Mouse (Mus musculus) bone marrow, adult 2 months (tissue): ENCODE measurements around the gene Zfp119b. TPM values are rescaled to one million over a fixed set of nuclear protein-coding genes. Genes with fewer than 3 reads are reported as not detected.
"Not testable (repeated sequence)": the region's sequence is repeated elsewhere in the genome, so short reads cannot be mapped to it uniquely, and the experiment has no call there.

Experiments used
- H3K27ac ChIP-seq: fragments of 200-500 bp; 2 replicates; pipeline ENCODE4 v1.5.1; 2012; ENCODE audit warnings: low read depth, mild to moderate bottlenecking, control low read depth, inconsistent platforms, low read length; ENCODE audit not compliant: control insufficient read depth, poor library complexity, insufficient read depth
- H3K4me1 ChIP-seq: fragments of 200-500 bp; 2 replicates; pipeline ENCODE4 v1.6.1; 2011; ENCODE audit warnings: low read length; ENCODE audit not compliant: control insufficient read depth, insufficient read depth
- H3K4me3 ChIP-seq: fragments of 200-500 bp; replicated peaks from 2 replicates; pipeline ENCODE3; 2011; ENCODE audit warnings: mild to moderate bottlenecking, low read depth, low read length, control low read depth; ENCODE audit not compliant: control insufficient read depth
- CTCF ChIP-seq: fragments of 200-500 bp; IDR thresholded peaks from 2 replicates; pipeline ENCODE4 v1.5.1; 2011; ENCODE audit warnings: low read length, control low read depth; ENCODE audit not compliant: control insufficient read depth, insufficient read depth
- POLR2A ChIP-seq: fragments of 200-500 bp; IDR thresholded peaks from 2 replicates; pipeline ENCODE4 v1.6.1; 2011; ENCODE audit warnings: low read depth, mild to moderate bottlenecking, control low read depth, low read length, borderline replicate concordance; ENCODE audit not compliant: control insufficient read depth
- WGBS: fragments of 180-500 bp; shearing (Covaris S2); methylation state at CpG from one replicate; pipeline ENCODE4 v1.1.7; 2018; 5-methylcytosine and 5-hydroxymethylcytosine counted together
- polyA plus RNA-seq: library from polyadenylated mRNA; stranded (reverse); fragments of >200 nt; gene quantifications from 2 replicates; pipeline ENCODE4 v1.2.4, GENCODE M21; 2011; ENCODE audit warnings: low replicate concordance; ENCODE audit not compliant: missing spikeins, insufficient read depth, insufficient read length

The Zfp119b gene
- polyA plus RNA-seq, 1 experiment, result not detected

DNA sequence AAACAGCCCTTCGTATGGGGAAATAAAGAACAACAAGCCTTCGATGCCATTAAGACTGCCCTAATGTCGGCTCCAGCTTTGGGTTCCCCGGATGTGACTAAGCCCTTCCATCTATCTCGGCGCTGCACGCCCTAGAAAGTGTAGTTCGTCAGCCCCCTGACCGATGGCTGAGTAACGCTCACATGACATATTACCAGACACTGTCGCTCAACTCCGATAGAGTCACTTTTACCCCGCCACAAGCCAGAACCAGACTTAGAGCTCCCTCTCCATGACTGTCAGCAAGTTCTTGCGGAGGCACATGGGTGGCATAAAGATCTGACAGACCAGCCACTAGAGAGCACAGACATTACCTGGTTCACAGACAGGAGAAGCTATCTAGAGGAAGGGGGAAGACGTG, 16.1 kb downstream of the Zfp119b start:
- Histone ChIP-seq H3K4me1 (no peaks in the 10 kb centered on the region; the same call in 1 of the 2 replicates), H3K4me3 (no peak overlapping the region), H3K27ac (no peak overlapping the region)
- TF ChIP-seq CTCF (no peak), POLR2A (no peak)
- 91% methylated on average over 15 of the region's 15 CpGs for WGBS

DNA sequence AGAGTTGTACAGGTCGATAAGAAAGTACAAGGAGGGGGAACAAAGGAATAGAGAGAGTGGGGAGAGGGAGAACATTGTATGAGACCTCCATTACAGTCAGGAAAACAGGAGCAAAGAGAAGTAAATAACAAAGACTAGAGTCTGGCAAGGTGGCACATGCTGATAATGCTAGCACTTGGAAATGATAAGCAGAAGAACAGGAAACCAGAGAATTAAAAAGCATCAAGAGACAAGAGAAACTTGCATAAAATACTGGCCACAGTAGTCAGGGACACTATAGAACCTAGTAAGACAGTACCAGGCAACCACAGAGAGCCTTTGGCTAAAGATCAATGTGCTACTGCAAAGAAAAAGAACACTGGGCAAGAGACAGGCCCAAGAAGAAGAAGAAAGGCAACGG, 16.7 kb downstream of the Zfp119b start:
- TF ChIP-seq POLR2A (no peak), CTCF (no peak)
- Histone ChIP-seq H3K27ac (no peak overlapping the region; the same call in 1 of the 2 replicates), H3K4me3 (no peak overlapping the region), H3K4me1 (no peaks in the 10 kb centered on the region; the same call in 1 of the 2 replicates)
- WGBS, result 27% methylated on average over 2 of the region's 2 CpGs

DNA sequence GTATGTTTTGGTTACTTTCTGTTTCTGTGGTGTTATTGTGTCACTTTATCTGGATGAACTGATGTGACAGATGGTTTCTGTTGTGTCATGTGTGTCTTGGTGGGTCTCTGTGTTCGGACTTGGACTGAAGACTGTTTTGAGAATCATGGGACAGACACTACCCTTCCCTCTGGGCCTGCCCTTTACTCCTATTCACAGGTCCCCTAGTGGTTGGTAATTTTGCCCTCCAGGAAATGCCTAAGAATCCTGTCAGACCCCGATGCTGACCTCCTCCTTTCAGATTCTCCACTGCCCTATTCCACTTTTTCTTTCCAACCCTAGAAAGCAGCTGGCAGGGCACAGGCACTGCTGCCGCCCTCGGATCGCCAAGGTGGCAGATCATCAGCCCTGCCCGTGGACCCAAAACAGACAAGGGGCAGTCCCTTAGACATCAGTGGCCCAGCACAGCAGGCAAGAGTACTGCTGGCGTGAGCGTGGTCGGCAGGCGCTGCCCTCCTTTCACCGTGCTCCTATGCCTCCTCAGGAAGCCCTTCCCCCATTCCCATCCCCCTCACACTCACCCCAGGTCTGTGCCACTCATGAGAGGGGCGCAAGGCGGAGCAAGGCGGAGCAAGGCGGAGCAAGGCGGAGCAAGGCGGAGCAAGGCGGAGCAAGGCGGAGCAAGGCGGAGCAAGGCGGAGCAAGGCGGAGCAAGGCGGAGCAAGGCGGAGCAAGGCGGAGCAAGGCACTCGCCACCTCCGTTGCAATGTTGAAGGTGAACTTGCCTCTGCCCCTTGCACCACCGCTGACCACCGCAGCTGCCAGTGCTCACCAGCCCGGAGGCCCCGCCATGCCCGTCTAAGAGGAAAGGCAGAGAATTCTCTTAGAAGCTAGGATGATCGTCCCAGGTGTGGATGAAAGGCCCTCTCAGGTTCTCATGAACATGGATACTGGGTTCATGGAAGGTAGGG, 17.5 kb downstream of the Zfp119b start:
- Histone ChIP-seq H3K27ac (peak overlapping the region; percentile 87), H3K4me3 (peak overlapping the region; percentile 100), H3K4me1 (no peaks in the 10 kb centered on the region; the same call in 1 of the 2 replicates)
- TF ChIP-seq POLR2A, result peak; percentile 39; the same call in 1 of the 2 replicates
- TF ChIP-seq CTCF, result no peak
- 1% methylated on average over 33 of the region's 33 CpGs for WGBS

DNA sequence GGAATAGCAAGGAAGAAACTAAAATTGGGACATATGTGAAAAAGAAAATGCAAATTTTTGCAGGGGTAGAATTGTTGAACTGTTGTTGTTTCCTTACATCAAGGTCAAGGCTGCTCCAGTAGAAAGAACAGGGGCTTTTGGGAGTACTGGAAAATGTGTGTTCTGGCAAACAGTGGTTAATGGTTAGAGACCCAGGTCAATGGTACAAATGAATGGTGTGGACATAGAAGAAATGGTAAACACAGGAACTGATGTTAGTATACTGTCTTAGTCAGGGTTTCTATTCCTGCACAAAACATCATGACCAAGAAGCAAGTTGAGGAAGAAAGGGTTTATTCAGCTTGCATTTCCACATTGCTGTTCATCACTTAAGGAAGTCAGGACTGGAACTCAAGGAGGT, 42.6 kb downstream of the Zfp119b start:
- H3K4me3 ChIP-seq, result no peak overlapping the region
- H3K27ac ChIP-seq, result no peak overlapping the region
- no peaks in the 10 kb centered on the region for H3K4me1 ChIP-seq
- TF ChIP-seq CTCF (no peak), POLR2A (no peak)

DNA sequence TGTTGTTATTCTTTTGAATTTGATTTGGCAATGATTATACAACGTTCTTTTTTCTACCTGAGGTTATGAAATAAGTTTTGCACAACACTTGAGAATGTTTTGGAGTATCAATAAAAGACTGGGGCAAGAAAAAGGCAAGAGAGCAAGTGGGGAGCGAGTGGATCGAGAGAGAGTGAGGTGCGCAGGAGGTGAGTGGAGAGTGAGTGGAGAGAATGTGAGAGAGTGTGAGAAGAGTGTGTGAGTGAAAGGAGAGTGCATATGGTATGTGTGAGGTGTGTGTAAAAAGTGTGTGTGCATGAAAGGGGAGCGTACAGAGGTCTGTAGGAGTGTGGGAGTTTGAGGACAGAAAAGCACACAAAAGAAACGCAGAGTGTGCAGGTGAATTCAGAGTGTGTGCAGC, 45.2 kb downstream of the Zfp119b start:
- no peak overlapping the region for H3K27ac ChIP-seq
- 74% methylated on average over 6 of the region's 6 CpGs for WGBS
- TF ChIP-seq POLR2A, result no peak
- no peak for TF ChIP-seq CTCF

DNA sequence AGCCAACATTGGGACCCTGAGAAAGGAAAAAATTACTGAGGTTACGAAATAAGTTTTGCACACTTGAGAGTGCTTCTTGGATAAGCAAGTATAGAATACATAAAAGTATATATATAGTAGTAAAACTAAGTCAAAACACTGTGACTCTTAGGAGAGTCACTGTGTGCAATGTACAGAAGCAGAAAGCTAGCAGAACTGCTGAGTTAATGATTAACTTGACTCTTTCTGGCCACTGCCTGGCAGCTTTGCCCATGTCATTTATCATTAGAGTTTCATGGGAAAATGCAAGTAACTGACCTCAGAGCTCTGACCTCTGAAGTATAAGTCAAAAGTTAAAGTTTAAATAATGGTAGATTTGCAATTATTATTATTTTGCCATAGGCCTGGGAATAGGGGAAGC, 45.6 kb downstream of the Zfp119b start:
- Histone ChIP-seq H3K4me1 (no peaks in the 10 kb centered on the region), H3K4me3 (no peak overlapping the region), H3K27ac (no peak overlapping the region)
- WGBS, result 81% methylated on average over 1 of the region's 1 CpGs
- TF ChIP-seq POLR2A (no peak), CTCF (no peak)

More for the DNA sequence above, 45.2 kb downstream of the Zfp119b start:
- H3K4me1 ChIP-seq, result no peaks in the 10 kb centered on the region
- H3K4me3 ChIP-seq, result no peak overlapping the region

DNA sequence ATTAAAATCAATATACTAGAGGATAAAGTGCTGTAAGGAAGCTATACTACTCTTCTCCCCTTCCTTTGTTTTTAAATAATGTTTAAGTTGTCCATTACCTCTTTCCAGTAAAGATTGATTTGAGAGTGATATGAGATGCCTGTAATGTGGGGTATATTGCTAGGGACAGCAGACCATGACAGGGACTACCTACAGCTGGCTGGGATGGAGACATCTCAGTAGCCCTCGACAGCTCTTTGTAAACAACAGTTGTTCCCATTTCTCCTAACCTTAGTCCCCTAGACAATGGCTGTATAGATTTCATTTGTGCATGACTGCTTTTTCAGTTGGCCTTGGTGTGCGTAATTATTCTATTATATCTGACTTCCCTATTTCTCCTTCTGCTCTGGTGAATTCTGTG, 46.2 kb downstream of the Zfp119b start:
- Histone ChIP-seq H3K4me3 (no peak overlapping the region), H3K27ac (no peak overlapping the region), H3K4me1 (no peaks in the 10 kb centered on the region)
- TF ChIP-seq CTCF (no peak), POLR2A (no peak)
- WGBS, result 45% methylated on average over 2 of the region's 2 CpGs

DNA sequence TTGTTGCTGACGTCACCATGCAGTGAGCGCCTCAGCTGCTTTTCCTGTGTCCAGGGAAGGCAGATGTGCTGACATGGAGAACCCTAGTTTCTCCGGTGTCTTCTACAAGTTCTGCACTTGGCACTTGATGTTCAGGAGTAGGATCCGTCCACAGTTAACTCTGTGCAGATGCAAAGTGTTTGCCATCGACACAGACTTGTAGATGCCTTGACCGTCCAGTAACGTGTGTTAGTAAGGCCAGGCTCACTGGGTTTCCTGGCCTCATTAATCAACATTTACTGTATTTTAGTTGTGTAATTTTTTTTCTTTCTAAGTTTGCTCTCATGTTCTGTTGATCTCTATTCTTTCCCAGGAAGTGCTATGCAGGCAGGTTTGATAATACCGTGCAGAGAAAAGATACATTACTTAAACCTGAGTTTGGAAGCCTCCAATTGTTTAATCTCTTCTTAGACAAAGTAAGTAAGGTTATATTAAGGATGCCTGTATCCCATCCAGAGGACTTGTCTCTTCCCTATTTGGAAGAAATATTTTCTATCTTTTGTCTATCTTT, 56.8 kb downstream of the Zfp119b start:
- 5% methylated on average over 6 of the region's 8 CpGs for WGBS
- not testable (repeated sequence) for H3K4me1 ChIP-seq

More for the DNA sequence above, 56.8 kb downstream of the Zfp119b start:
- Histone ChIP-seq H3K4me3 (peak overlapping the region; percentile 64), H3K27ac (peak overlapping the region; percentile 55; the same call in 1 of the 2 replicates)

Other genes starting within 250 kb of the Zfp119b start
- gene Pot1b, start 236.9 kb downstream of the Zfp119b start, polyA plus RNA-seq, result 7.9 and 16.0 TPM in 2 replicates
- gene Adgre4, start 199.5 kb downstream of the Zfp119b start, polyA plus RNA-seq, result 1.3 TPM in 2 replicates
- gene Zfp119a, start 70.6 kb downstream of the Zfp119b start, polyA plus RNA-seq, result not detected in 2 replicates
- gene Zfp959, start 57.4 kb downstream of the Zfp119b start, polyA plus RNA-seq, result 4.0 and 8.3 TPM in 2 replicates
- 8.5 and 34.4 TPM in 2 replicates for gene Ebi3, start 3.1 kb upstream of the Zfp119b start, polyA plus RNA-seq
- 9.3 and 12.3 TPM in 2 replicates for gene Yju2, start 9.6 kb upstream of the Zfp119b start, polyA plus RNA-seq
- 1.6 TPM in 1 of 2 replicates, not detected in the other for gene Shd, start 21.0 kb upstream of the Zfp119b start, polyA plus RNA-seq
- not detected in 2 replicates for gene Fsd1, start 37.0 kb upstream of the Zfp119b start, polyA plus RNA-seq
- 3.9 and 10.6 TPM in 2 replicates for gene Stap2, start 56.1 kb upstream of the Zfp119b start, polyA plus RNA-seq
- gene Mpnd, start 56.2 kb upstream of the Zfp119b start, polyA plus RNA-seq, result 13.1 and 47.7 TPM in 2 replicates
- 39.9 and 55.5 TPM in 2 replicates for gene Sh3gl1, start 87.1 kb upstream of the Zfp119b start, polyA plus RNA-seq
- 55.8 and 73.6 TPM in 2 replicates for gene Chaf1a, start 90.9 kb upstream of the Zfp119b start, polyA plus RNA-seq
- 17.7 and 41.7 TPM in 2 replicates for gene Ubxn6, start 125.5 kb upstream of the Zfp119b start, polyA plus RNA-seq
- gene Hdgfl2, start 130.1 kb upstream of the Zfp119b start, polyA plus RNA-seq, result 62.0 and 145 TPM in 2 replicates
- 0.52 and 3.4 TPM in 2 replicates for gene Plin4, start 160.3 kb upstream of the Zfp119b start, polyA plus RNA-seq
- gene Plin5, start 168.1 kb upstream of the Zfp119b start, polyA plus RNA-seq, result not detected in 2 replicates
- gene Lrg1, start 172.5 kb upstream of the Zfp119b start, polyA plus RNA-seq, result 22.7 and 50.0 TPM in 2 replicates
- 3.2 and 3.9 TPM in 2 replicates for gene Sema6b, start 190.8 kb upstream of the Zfp119b start, polyA plus RNA-seq
- 0.63 and 1.7 TPM in 2 replicates for gene Tnfaip8l1, start 213.0 kb upstream of the Zfp119b start, polyA plus RNA-seq
- 12.5 and 25.9 TPM in 2 replicates for gene Mydgf, start 234.4 kb upstream of the Zfp119b start, polyA plus RNA-seq